Mouse (Mus musculus) liver, embryonic 15.5 days (tissue): Measurements from ENCODE around the gene Gins2. TPM values are rescaled to one million over a fixed set of nuclear protein-coding genes. Genes with fewer than 3 reads are reported as not detected.
A peak's percentile ranks its signal among the peaks of the same experiment; 100 is the strongest.

Source experiments
- ATAC-seq: fragments of 200-750 bp; cut with Nextera tagmentation; 2 replicates; pipeline ENCODE4 v1.8.0; 2017; ENCODE audit warnings: moderate number of reproducible peaks, mild to moderate bottlenecking, moderate library complexity; ENCODE audit not compliant: insufficient read depth
- H3K27ac ChIP-seq: fragments of 300-500 bp; sonication (generic); replicated peaks from 2 replicates; pipeline ENCODE4 v1.5.1; 2015; ENCODE audit warnings: mild to moderate bottlenecking, inconsistent platforms
- H3K27me3 ChIP-seq: fragments of 300-500 bp; sonication (generic); 2 replicates; pipeline ENCODE4 v1.6.1; 2015; ENCODE audit warnings: mild to moderate bottlenecking, inconsistent platforms
- H3K36me3 ChIP-seq: fragments of 300-500 bp; sonication (generic); replicated peaks from 2 replicates; pipeline ENCODE4 v1.6.1; 2015; ENCODE audit warnings: moderate library complexity, mild to moderate bottlenecking, inconsistent platforms
- H3K4me1 ChIP-seq: fragments of 300-500 bp; sonication (generic); replicated peaks from 2 replicates; pipeline ENCODE4 v1.6.1; 2015; ENCODE audit warnings: inconsistent platforms
- H3K4me2 ChIP-seq: fragments of 300-500 bp; sonication (generic); 2 replicates; pipeline ENCODE4 v1.6.1; 2015; ENCODE audit warnings: moderate library complexity, mild to moderate bottlenecking, inconsistent platforms
- H3K4me3 ChIP-seq: fragments of 300-500 bp; sonication (generic); replicated peaks from 2 replicates; pipeline ENCODE4 v1.5.1; 2015; ENCODE audit warnings: mild to moderate bottlenecking, inconsistent platforms
- H3K9ac ChIP-seq: fragments of 300-500 bp; sonication (generic); 2 replicates; pipeline ENCODE4 v1.6.1; 2015; ENCODE audit warnings: moderate library complexity, mild to moderate bottlenecking, inconsistent platforms
- H3K9me3 ChIP-seq: fragments of 300-500 bp; sonication (generic); replicated peaks from 2 replicates; pipeline ENCODE4 v1.6.1; 2016; ENCODE audit warnings: inconsistent platforms
- WGBS: fragments of 180-500 bp; shearing (Covaris S2); methylation state at CpG from one replicate; pipeline ENCODE4 v1.1.7; 2015; ENCODE audit warnings: mixed read lengths; ENCODE audit not compliant: insufficient replicate concordance; 5-methylcytosine and 5-hydroxymethylcytosine counted together
- polyA plus RNA-seq: library from polyadenylated mRNA; unstranded; fragments of >200 nt; fragmentation: Nextera tagmentation; extraction: Ambion mirVana; gene quantifications from 2 replicates; pipeline ENCODE4 v1.2.1, GENCODE M21; 2015

Gins2 gene
- polyA plus RNA-seq, 1 experiment from 2014 or later = 52.3 TPM

GRCm38 (mm10) chr8:120622161-120622560 is 33.1 kb upstream of the Gins2 start:
- Histone ChIP-seq H3K27me3 (no peaks in the 10 kb centered on the region), H3K9ac (no peak overlapping the region), H3K4me2 (no peak overlapping the region), H3K4me3 (no peak overlapping the region), H3K9me3 (no peaks in the 10 kb centered on the region), H3K36me3 (no peaks in the 10 kb centered on the region), H3K27ac (no peak overlapping the region), H3K4me1 (peaks cover 42% of the 10 kb centered on the region)
- 61% methylated on average over 14 of the region's 14 CpGs for WGBS
- no peak for ATAC-seq

GRCm38 (mm10) chr8:120620441-120620840 is 31.3 kb upstream of the Gins2 start:
- Histone ChIP-seq H3K9me3 (no peaks in the 10 kb centered on the region), H3K27ac (peak overlapping the region; percentile 54; the same call in 1 of the 2 replicates), H3K27me3 (no peaks in the 10 kb centered on the region), H3K36me3 (no peaks in the 10 kb centered on the region), H3K4me1 (peaks cover 42% of the 10 kb centered on the region), H3K4me3 (no peak overlapping the region), H3K9ac (no peak overlapping the region), H3K4me2 (no peak overlapping the region)
- peak; percentile 20; the same call in 1 of the 2 replicates for ATAC-seq
- WGBS = 56% methylated on average over 7 of the region's 7 CpGs

GRCm38 (mm10) chr8:120619235-120620180 is 30.4 kb upstream of the Gins2 start:
- Histone ChIP-seq H3K27ac (peak overlapping the region; percentile 64), H3K36me3 (no peaks in the 10 kb centered on the region), H3K4me3 (no peak overlapping the region), H3K4me2 (no peak overlapping the region), H3K4me1 (peaks cover 42% of the 10 kb centered on the region), H3K9ac (no peak overlapping the region), H3K27me3 (no peaks in the 10 kb centered on the region), H3K9me3 (no peaks in the 10 kb centered on the region)
- 54% methylated on average over 11 of the region's 11 CpGs for WGBS
- peak; percentile 19; the same call in 1 of the 2 replicates for ATAC-seq

GRCm38 (mm10) chr8:120618110-120618509 is 29.0 kb upstream of the Gins2 start:
- Histone ChIP-seq H3K9ac (no peak overlapping the region), H3K36me3 (no peaks in the 10 kb centered on the region), H3K9me3 (no peaks in the 10 kb centered on the region), H3K27ac (no peak overlapping the region), H3K4me2 (no peak overlapping the region), H3K4me1 (peaks cover 31% of the 10 kb centered on the region), H3K27me3 (peaks cover 10% of the 10 kb centered on the region; the same call in 1 of the 2 replicates), H3K4me3 (no peak overlapping the region)
- no peak for ATAC-seq
- 0% methylated on average over 6 of the region's 6 CpGs for WGBS

GRCm38 (mm10) chr8:120616663-120617626 is 27.8 kb upstream of the Gins2 start:
- no peak overlapping the region for H3K9ac ChIP-seq
- peaks cover 15% of the 10 kb centered on the region; the same call in 1 of the 2 replicates for H3K27me3 ChIP-seq
- no peak overlapping the region for H3K27ac ChIP-seq
- H3K4me3 ChIP-seq = no peak overlapping the region
- no peaks in the 10 kb centered on the region for H3K36me3 ChIP-seq
- WGBS = 49% methylated on average over 7 of the region's 8 CpGs
- H3K4me1 ChIP-seq = peaks cover 27% of the 10 kb centered on the region
- ATAC-seq = no peak
- H3K4me2 ChIP-seq = no peak overlapping the region
- H3K9me3 ChIP-seq = no peaks in the 10 kb centered on the region

- no peak overlapping the region for H3K4me3 ChIP-seq
- H3K27me3 ChIP-seq = peaks cover 20% of the 10 kb centered on the region; the same call in 1 of the 2 replicates
- peaks cover 11% of the 10 kb centered on the region for H3K4me1 ChIP-seq
- no peak overlapping the region for H3K27ac ChIP-seq
- H3K9ac ChIP-seq = no peak overlapping the region
- H3K4me2 ChIP-seq = no peak overlapping the region
- 58% methylated on average over 3 of the region's 3 CpGs for WGBS
- no peaks in the 10 kb centered on the region for H3K36me3 ChIP-seq
- H3K9me3 ChIP-seq = no peaks in the 10 kb centered on the region
- ATAC-seq = no peak
Observed at GRCm38 (mm10) chr8:120614491-120614890, 25.4 kb upstream of the Gins2 start.

- peaks cover 22% of the 10 kb centered on the region; the same call in 1 of the 2 replicates for H3K27me3 ChIP-seq
- H3K27ac ChIP-seq = no peak overlapping the region
- 73% methylated on average over 6 of the region's 6 CpGs for WGBS
- H3K4me3 ChIP-seq = no peak overlapping the region
- H3K36me3 ChIP-seq = no peaks in the 10 kb centered on the region
- no peak overlapping the region for H3K9ac ChIP-seq
- no peaks in the 10 kb centered on the region for H3K9me3 ChIP-seq
- no peak overlapping the region for H3K4me2 ChIP-seq
- no peak for ATAC-seq
- peaks cover 10% of the 10 kb centered on the region for H3K4me1 ChIP-seq
Observed at GRCm38 (mm10) chr8:120610824-120611223, 21.7 kb upstream of the Gins2 start.

GRCm38 (mm10) chr8:120607885-120608284 is 18.8 kb upstream of the Gins2 start:
- Histone ChIP-seq H3K9ac (no peak overlapping the region), H3K4me1 (peaks cover 10% of the 10 kb centered on the region), H3K9me3 (no peaks in the 10 kb centered on the region), H3K4me3 (peak overlapping the region; percentile 14; the same call in 1 of the 2 replicates), H3K4me2 (peak overlapping the region; percentile 46), H3K27ac (no peak overlapping the region), H3K36me3 (no peaks in the 10 kb centered on the region), H3K27me3 (peaks cover 9% of the 10 kb centered on the region; the same call in 1 of the 2 replicates)
- WGBS = 5% methylated on average over 7 of the region's 7 CpGs
- ATAC-seq = no peak

GRCm38 (mm10) chr8:120607460-120607859 is 18.4 kb upstream of the Gins2 start:
- no peak overlapping the region for H3K27ac ChIP-seq
- H3K4me2 ChIP-seq = peak overlapping the region; percentile 46
- WGBS = 67% methylated on average over 9 of the region's 9 CpGs
- no peaks in the 10 kb centered on the region for H3K9me3 ChIP-seq
- no peaks in the 10 kb centered on the region for H3K36me3 ChIP-seq
- H3K4me1 ChIP-seq = peaks cover 10% of the 10 kb centered on the region
- H3K9ac ChIP-seq = no peak overlapping the region
- peaks cover 6% of the 10 kb centered on the region; the same call in 1 of the 2 replicates for H3K27me3 ChIP-seq
- ATAC-seq = no peak
- H3K4me3 ChIP-seq = 0 out of 2 replicates have a peak overlapping the region, but pooled peaks have one; percentile 14

- WGBS = 63% methylated on average over 6 of the region's 6 CpGs
- no peaks in the 10 kb centered on the region for H3K36me3 ChIP-seq
- H3K9ac ChIP-seq = no peak overlapping the region
- no peak overlapping the region for H3K4me2 ChIP-seq
- H3K9me3 ChIP-seq = no peaks in the 10 kb centered on the region
- H3K27me3 ChIP-seq = peaks cover 6% of the 10 kb centered on the region; the same call in 1 of the 2 replicates
- H3K4me3 ChIP-seq = no peak overlapping the region
- peaks cover 6% of the 10 kb centered on the region for H3K4me1 ChIP-seq
- no peak for ATAC-seq
- H3K27ac ChIP-seq = no peak overlapping the region
Observed at GRCm38 (mm10) chr8:120602672-120603071, 13.6 kb upstream of the Gins2 start.
